Mouse (Mus musculus): ENCODE results near the gene Gm10428.

Gm10428 gene

DNA sequence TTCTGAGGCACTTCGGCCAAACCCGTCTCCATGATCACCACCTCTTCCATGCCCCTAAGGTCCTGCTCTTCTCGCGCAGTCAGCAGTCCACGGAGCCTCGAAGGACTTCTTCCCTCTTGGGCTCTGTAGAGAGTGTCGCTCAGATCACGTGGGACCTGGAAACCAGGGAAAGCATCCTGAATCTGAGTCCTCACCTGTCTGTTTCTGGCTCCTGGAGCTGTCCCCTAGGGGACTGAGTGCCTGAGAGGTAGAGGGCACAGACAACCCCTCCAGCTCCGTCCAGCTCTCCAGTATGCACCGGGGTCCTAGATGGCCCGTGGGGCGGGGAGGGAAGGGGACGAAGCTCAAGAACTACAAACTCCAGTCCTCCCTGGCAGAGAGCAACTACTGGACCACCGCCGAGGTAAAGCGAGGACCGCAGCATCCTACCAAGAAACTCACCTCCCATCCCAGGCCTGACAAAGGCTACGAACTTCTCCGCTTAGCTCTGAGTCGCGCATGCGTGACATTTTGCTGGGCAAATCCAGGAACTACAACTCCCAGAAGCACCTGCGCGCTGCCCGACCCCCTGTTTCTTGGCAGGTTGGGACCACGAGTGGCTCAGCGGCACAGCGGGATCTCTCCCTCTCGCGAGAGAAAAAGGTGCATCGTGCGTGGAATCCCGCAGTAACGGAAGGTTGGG, 36.2 kb downstream of the Gm10428 start, which contains the start of gene Zfp286:
Gene Zfp286 (minus strand): TSS at position 528 of the 682 bp plus-strand sequence.
- peak; percentile 81 for DNase-seq (ENCODE audit: low spot score)

DNA sequence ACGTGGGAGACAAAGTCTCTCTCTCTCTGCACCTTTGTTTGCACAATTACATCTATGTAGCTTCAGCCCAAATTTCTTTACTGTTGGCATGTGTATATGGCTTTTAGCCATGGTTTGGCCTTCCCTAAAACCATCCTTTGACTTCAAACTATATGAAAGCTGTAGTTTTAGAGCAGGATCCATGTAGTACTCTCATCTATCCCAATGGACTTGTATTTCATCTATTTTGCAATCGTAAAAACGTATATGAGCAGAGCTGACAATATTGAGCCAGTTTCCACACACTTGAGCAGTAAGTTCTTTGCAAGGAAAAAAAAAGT, 36.7 kb downstream of the Gm10428 start:
- DNase-seq (ENCODE audit: low spot score), result no peak
